Mouse (Mus musculus): ENCODE measurements around the gene Rab1b. TPM values are rescaled to one million over a fixed set of nuclear protein-coding genes. Genes with fewer than 3 reads are reported as not detected.

The Rab1b gene
- polyA plus RNA-seq, 1 experiment from 2014 or later: 228 TPM

GRCm38 (mm10) chr19:5052166-5052822 is 54.6 kb downstream of the Rab1b start:
- WGBS: 27% methylated on average over 25 of the region's 25 CpGs
- Histone ChIP-seq H3K27me3 (ENCODE audit: control insufficient read depth, insufficient read depth, low read length) (peaks cover 37% of the 10 kb centered on the region), H3K9me3 (ENCODE audit: control insufficient read depth, low read length) (no peaks in the 10 kb centered on the region), H3K4me1 (ENCODE audit: control insufficient read depth, insufficient read depth, low read length) (0 out of 2 replicates have a peak, but pooled peaks cover 4% of the 10 kb centered on the region), H3K36me3 (ENCODE audit: control insufficient read depth, insufficient read depth, low read length) (peaks cover 22% of the 10 kb centered on the region), H3K4me3 (replicated peaks; ENCODE audit: low read depth, low read length) (no peak overlapping the region), H3K9ac (replicated peaks; ENCODE audit: low read length) (no peak overlapping the region), H3K27ac (replicated peaks; ENCODE audit: low read depth, low read length) (no peak overlapping the region), H3K4me2 (ENCODE audit: low read length) (no peak overlapping the region)
- DNase-seq (no peak), ATAC-seq (ENCODE audit: low FRiP score, low TSS enrichment) (no peak)

- H3K4me1 ChIP-seq (ENCODE audit: control insufficient read depth, insufficient read depth, low read length): 0 out of 2 replicates have a peak, but pooled peaks cover 4% of the 10 kb centered on the region
- ATAC-seq (ENCODE audit: low FRiP score, low TSS enrichment) (no peak), DNase-seq (no peak)
- peaks cover 37% of the 10 kb centered on the region for H3K27me3 ChIP-seq (ENCODE audit: control insufficient read depth, insufficient read depth, low read length)
- H3K4me2 ChIP-seq (ENCODE audit: low read length): no peak overlapping the region
- no peak overlapping the region for H3K4me3 ChIP-seq (replicated peaks; ENCODE audit: low read depth, low read length)
- WGBS: 30% methylated on average over 3 of the region's 3 CpGs
- H3K9ac ChIP-seq (replicated peaks; ENCODE audit: low read length): 0 out of 2 replicates have a peak overlapping the region, but pooled peaks have one; percentile 9
- H3K9me3 ChIP-seq (ENCODE audit: control insufficient read depth, low read length): no peaks in the 10 kb centered on the region
- no peak overlapping the region for H3K27ac ChIP-seq (replicated peaks; ENCODE audit: low read depth, low read length)
- H3K36me3 ChIP-seq (ENCODE audit: control insufficient read depth, insufficient read depth, low read length): peaks cover 30% of the 10 kb centered on the region
Observed at GRCm38 (mm10) chr19:5051515-5051914, 55.4 kb downstream of the Rab1b start.

DNA sequence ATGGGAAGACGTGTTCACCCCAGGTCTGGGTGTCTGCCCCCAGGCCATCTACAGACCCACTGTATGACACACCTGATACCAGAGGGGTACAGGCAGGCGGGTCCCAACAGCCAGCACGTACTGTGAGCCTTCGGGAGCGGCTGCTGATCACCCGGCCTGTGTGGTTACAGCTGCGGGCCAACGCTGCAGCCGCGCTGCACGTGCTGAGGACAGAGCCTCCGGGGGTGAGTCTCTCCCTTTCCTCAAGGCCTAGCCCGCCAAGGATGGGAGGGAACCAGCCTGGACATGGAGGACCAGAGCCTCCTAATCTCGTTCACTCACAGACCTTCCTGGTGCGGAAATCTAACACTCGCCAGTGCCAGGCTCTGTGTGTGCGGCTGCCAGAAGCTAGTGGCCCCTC is 55.8 kb downstream of the Rab1b start:
- peaks cover 35% of the 10 kb centered on the region for H3K36me3 ChIP-seq (ENCODE audit: control insufficient read depth, insufficient read depth, low read length)
- no peak for ATAC-seq (ENCODE audit: low FRiP score, low TSS enrichment)
- H3K27ac ChIP-seq (replicated peaks; ENCODE audit: low read depth, low read length): no peak overlapping the region
- H3K9me3 ChIP-seq (ENCODE audit: control insufficient read depth, low read length): no peaks in the 10 kb centered on the region
- WGBS: 6% methylated on average over 17 of the region's 17 CpGs
- 0 out of 2 replicates have a peak overlapping the region, but pooled peaks have one; percentile 9 for H3K9ac ChIP-seq (replicated peaks; ENCODE audit: low read length)
- 0 out of 2 replicates have a peak, but pooled peaks cover 4% of the 10 kb centered on the region for H3K4me1 ChIP-seq (ENCODE audit: control insufficient read depth, insufficient read depth, low read length)
- H3K4me2 ChIP-seq (ENCODE audit: low read length): no peak overlapping the region
- DNase-seq: no peak
- H3K4me3 ChIP-seq (replicated peaks; ENCODE audit: low read depth, low read length): no peak overlapping the region
- H3K27me3 ChIP-seq (ENCODE audit: control insufficient read depth, insufficient read depth, low read length): peaks cover 37% of the 10 kb centered on the region

GRCm38 (mm10) chr19:5050047-5050905 is 56.6 kb downstream of the Rab1b start, which contains the start of gene Rin1:
Gene Rin1 (plus strand): TSS chr19:5050481.
- DNase-seq (peak; percentile 76), ATAC-seq (ENCODE audit: low FRiP score, low TSS enrichment) (no peak)
- 0 out of 2 replicates have a peak within 1 kb of the TSS, but pooled peaks have one; percentile 9 for H3K9ac ChIP-seq (replicated peaks; ENCODE audit: low read length)
- H3K36me3 ChIP-seq (ENCODE audit: control insufficient read depth, insufficient read depth, low read length): peaks cover 42% of the 10 kb centered on the region
- peaks cover 37% of the 10 kb centered on the region for H3K27me3 ChIP-seq (ENCODE audit: control insufficient read depth, insufficient read depth, low read length)
- H3K4me3 ChIP-seq (replicated peaks; ENCODE audit: low read depth, low read length): no peak within 1 kb of the TSS
- H3K9me3 ChIP-seq (ENCODE audit: control insufficient read depth, low read length): no peaks in the 10 kb centered on the region
- 0 out of 2 replicates have a peak, but pooled peaks cover 4% of the 10 kb centered on the region for H3K4me1 ChIP-seq (ENCODE audit: control insufficient read depth, insufficient read depth, low read length)
- no peak within 1 kb of the TSS for H3K27ac ChIP-seq (replicated peaks; ENCODE audit: low read depth, low read length)
- no peak within 1 kb of the TSS for H3K4me2 ChIP-seq (ENCODE audit: low read length)
- WGBS: 12% methylated on average over 14 of the region's 14 CpGs

GRCm38 (mm10) chr19:5049325-5049724 is 57.5 kb downstream of the Rab1b start:
- Histone ChIP-seq H3K36me3 (ENCODE audit: control insufficient read depth, insufficient read depth, low read length) (peaks cover 44% of the 10 kb centered on the region), H3K4me1 (ENCODE audit: control insufficient read depth, insufficient read depth, low read length) (0 out of 2 replicates have a peak, but pooled peaks cover 4% of the 10 kb centered on the region), H3K9ac (replicated peaks; ENCODE audit: low read length) (no peak overlapping the region), H3K27ac (replicated peaks; ENCODE audit: low read depth, low read length) (no peak overlapping the region), H3K9me3 (ENCODE audit: control insufficient read depth, low read length) (no peaks in the 10 kb centered on the region), H3K4me2 (ENCODE audit: low read length) (no peak overlapping the region), H3K4me3 (replicated peaks; ENCODE audit: low read depth, low read length) (no peak overlapping the region), H3K27me3 (ENCODE audit: control insufficient read depth, insufficient read depth, low read length) (peaks cover 37% of the 10 kb centered on the region)
- WGBS: 40% methylated on average over 6 of the region's 6 CpGs
- DNase-seq (no peak), ATAC-seq (ENCODE audit: low FRiP score, low TSS enrichment) (no peak)

Other genes with a start within 250 kb of the Rab1b start
- gene Actn3, start 229.2 kb downstream of the Rab1b start, polyA plus RNA-seq (2014; fragmentation: Nextera tagmentation; extraction: Ambion mirVana): 2.1 and 3.1 TPM in 2 replicates
- 18.2 and 19.4 TPM in 2 replicates for gene Zdhhc24, start 228.4 kb downstream of the Rab1b start, polyA plus RNA-seq (2014; fragmentation: Nextera tagmentation; extraction: Ambion mirVana)
- gene Bbs1, start 200.4 kb downstream of the Rab1b start, polyA plus RNA-seq (2014; fragmentation: Nextera tagmentation; extraction: Ambion mirVana): 8.9 and 17.9 TPM in 2 replicates
- 102 and 103 TPM in 2 replicates for gene Dpp3, start 178.8 kb downstream of the Rab1b start, polyA plus RNA-seq (2014; fragmentation: Nextera tagmentation; extraction: Ambion mirVana)
- gene Peli3, start 163.9 kb downstream of the Rab1b start, polyA plus RNA-seq (2014; fragmentation: Nextera tagmentation; extraction: Ambion mirVana): 10.7 and 12.2 TPM in 2 replicates
- 117 and 122 TPM in 2 replicates for gene Mrpl11, start 144.9 kb downstream of the Rab1b start, polyA plus RNA-seq (2014; fragmentation: Nextera tagmentation; extraction: Ambion mirVana)
- gene Npas4, start 116.8 kb downstream of the Rab1b start, polyA plus RNA-seq (2014; fragmentation: Nextera tagmentation; extraction: Ambion mirVana): 0.24 and 0.58 TPM in 2 replicates
- gene Slc29a2, start 83.2 kb downstream of the Rab1b start, polyA plus RNA-seq (2014; fragmentation: Nextera tagmentation; extraction: Ambion mirVana): 6.2 and 8.7 TPM in 2 replicates
- 69.7 and 77.4 TPM in 2 replicates for gene B4gat1, start 68.2 kb downstream of the Rab1b start, polyA plus RNA-seq (2014; fragmentation: Nextera tagmentation; extraction: Ambion mirVana)
- 1.5 and 1.6 TPM in 2 replicates for gene AC124502.3, start 68.2 kb downstream of the Rab1b start, polyA plus RNA-seq (2014; fragmentation: Nextera tagmentation; extraction: Ambion mirVana)
- 32.0 and 39.0 TPM in 2 replicates for gene Brms1, start 65.7 kb downstream of the Rab1b start, polyA plus RNA-seq (2014; fragmentation: Nextera tagmentation; extraction: Ambion mirVana)
- 0.58 and 1.6 TPM in 2 replicates for gene Rin1, start 56.6 kb downstream of the Rab1b start, polyA plus RNA-seq (2014; fragmentation: Nextera tagmentation; extraction: Ambion mirVana)
- 6.2 and 20.4 TPM in 2 replicates for gene Cd248, start 39.0 kb downstream of the Rab1b start, polyA plus RNA-seq (2014; fragmentation: Nextera tagmentation; extraction: Ambion mirVana)
- 8.3 and 15.7 TPM in 2 replicates for gene Tmem151a, start 21.5 kb downstream of the Rab1b start, polyA plus RNA-seq (2014; fragmentation: Nextera tagmentation; extraction: Ambion mirVana)
- 62.2 and 62.7 TPM in 2 replicates for gene Yif1a, start 18.5 kb downstream of the Rab1b start, polyA plus RNA-seq (2014; fragmentation: Nextera tagmentation; extraction: Ambion mirVana)
- gene Cnih2, start 8.6 kb downstream of the Rab1b start, polyA plus RNA-seq (2014; fragmentation: Nextera tagmentation; extraction: Ambion mirVana): 518 and 616 TPM in 2 replicates
- gene Klc2, start 11.5 kb upstream of the Rab1b start, polyA plus RNA-seq (2014; fragmentation: Nextera tagmentation; extraction: Ambion mirVana): 52.5 and 59.0 TPM in 2 replicates
- 42.4 and 48.4 TPM in 2 replicates for gene Pacs1, start 166.0 kb upstream of the Rab1b start, polyA plus RNA-seq (2014; fragmentation: Nextera tagmentation; extraction: Ambion mirVana)
- gene Sf3b2, start 188.4 kb upstream of the Rab1b start, polyA plus RNA-seq (2014; fragmentation: Nextera tagmentation; extraction: Ambion mirVana): 291 and 365 TPM in 2 replicates
- 29.0 and 35.5 TPM in 2 replicates for gene Gal3st3, start 191.3 kb upstream of the Rab1b start, polyA plus RNA-seq (2014; fragmentation: Nextera tagmentation; extraction: Ambion mirVana)
- gene Catsper1, start 228.7 kb upstream of the Rab1b start, polyA plus RNA-seq (2014; fragmentation: Nextera tagmentation; extraction: Ambion mirVana): not detected in 2 replicates
- 7.7 and 8.4 TPM in 2 replicates for gene Cst6, start 242.5 kb upstream of the Rab1b start, polyA plus RNA-seq (2014; fragmentation: Nextera tagmentation; extraction: Ambion mirVana)

Data from midbrain, embryonic 14.5 days (tissue).